Mouse (Mus musculus): ENCODE results near the gene Tlx3. TPM values are rescaled to one million over a fixed set of nuclear protein-coding genes. Genes with fewer than 3 reads are reported as not detected.

Gene Tlx3
- total RNA-seq, 2 experiments from 2014 or later, result not detected

DNA sequence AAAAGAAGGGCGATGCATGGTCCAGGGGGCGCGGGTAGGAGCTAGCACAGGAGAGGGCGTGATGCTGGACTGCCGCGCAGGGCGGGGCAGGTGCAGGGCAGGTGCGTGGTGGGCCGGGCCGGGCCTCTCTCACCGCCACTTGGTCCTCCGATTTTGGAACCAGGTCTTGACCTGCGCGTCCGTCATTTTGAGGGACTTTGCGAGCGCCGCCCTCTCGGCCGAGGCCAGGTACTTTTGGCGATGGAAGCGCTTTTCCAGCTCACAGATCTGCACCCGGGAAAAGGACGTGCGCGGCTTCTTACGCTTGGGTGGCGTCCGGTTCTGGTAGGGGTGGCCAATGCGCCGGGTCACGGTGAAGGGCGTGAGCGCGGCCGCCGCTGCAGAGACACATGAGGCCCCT, 1.1 kb downstream of the Tlx3 start:
- Histone ChIP-seq H3K27ac (no peak overlapping the region), H3K4me3 (no peak overlapping the region)

GRCm38 (mm10) chr11:33201626-33202010, 1.8 kb downstream of the Tlx3 start:
- H3K4me3 ChIP-seq, result no peak overlapping the region
- H3K27ac ChIP-seq, result no peak overlapping the region
- DNase-seq (ENCODE audit: low spot score in 2 of 2), result no peak
- TF ChIP-seq CTCF (conservative IDR thresholded peaks at IDR 0.05), result no peak

More for the DNA sequence above, 1.1 kb downstream of the Tlx3 start:
- no peak for DNase-seq (ENCODE audit: low spot score in 2 of 2)
- TF ChIP-seq CTCF (conservative IDR thresholded peaks at IDR 0.05), result peak; percentile 38

- H3K4me3 ChIP-seq, result no peak overlapping the region
- no peak for DNase-seq (ENCODE audit: low spot score in 2 of 2)
- TF ChIP-seq CTCF (conservative IDR thresholded peaks at IDR 0.05), result no peak
- no peak overlapping the region for H3K27ac ChIP-seq
Observed at GRCm38 (mm10) chr11:33200764-33201625, 2.4 kb downstream of the Tlx3 start.

DNA sequence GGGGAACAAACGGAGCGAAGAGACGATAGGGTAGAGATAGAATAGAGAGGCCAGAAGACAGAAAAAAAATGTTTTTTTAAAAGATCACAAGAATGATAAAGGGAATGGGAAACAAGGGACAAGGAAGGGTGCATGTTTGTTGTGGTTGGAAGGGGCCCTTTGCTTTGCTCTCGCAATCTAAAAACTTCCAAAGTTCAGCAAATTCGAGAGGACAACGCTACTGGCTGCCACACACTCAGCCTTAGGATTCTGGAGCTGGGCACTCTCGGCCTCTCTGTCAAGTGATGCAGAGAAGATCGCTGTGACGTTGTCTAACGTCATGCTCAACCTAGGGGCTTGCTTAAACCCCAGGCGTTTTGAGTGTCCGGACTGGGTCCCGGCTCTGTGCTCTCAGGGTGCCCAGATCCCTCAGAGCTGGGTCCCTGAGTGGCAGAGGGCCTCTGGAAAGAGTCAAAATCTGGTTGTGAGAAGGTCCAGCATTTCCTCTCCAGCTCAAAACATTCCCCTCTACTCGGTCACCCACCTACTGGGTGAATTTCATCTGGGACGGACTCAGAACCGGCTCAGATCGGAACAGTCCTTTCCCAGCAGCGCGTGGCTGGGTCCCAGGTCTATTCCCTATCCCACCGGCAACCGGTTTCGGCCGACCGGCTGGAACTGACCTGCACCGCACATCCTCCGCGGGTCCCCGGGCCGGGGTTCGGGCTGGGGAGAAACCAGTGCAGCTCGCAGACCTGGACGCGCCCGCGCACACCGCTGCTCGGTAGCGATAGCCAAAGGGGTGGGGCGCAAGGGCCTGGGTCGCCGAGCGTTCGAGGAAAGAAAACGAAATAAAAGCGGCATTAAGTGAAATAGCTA, 3.3 kb downstream of the Tlx3 start:
- TF ChIP-seq CTCF (conservative IDR thresholded peaks at IDR 0.05), result no peak
- Histone ChIP-seq H3K27ac (no peak overlapping the region), H3K4me3 (no peak overlapping the region)
- DNase-seq (ENCODE audit: low spot score in 2 of 2), result no peak

DNA sequence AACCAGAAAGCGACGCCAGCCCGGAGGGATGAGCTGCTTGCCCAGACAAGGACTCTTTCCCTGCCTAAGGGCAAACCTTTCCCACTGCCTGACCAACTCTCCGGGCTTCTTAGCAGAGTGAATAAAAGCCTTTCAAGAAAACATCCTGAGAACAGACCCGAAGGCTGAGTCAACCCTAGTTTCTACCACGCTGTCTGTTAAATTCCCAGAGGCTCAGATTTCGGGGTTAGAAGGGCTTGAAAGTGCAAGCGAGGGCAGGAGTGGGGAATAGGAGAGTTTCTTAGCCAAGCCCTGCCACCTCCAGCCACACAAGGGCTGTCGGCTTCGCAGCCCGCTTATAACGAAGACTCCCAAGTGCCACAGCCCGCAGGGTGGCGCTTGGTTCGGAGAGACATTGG, 4.3 kb downstream of the Tlx3 start:
- Histone ChIP-seq H3K4me3 (no peak overlapping the region), H3K27ac (no peak overlapping the region)
- DNase-seq (ENCODE audit: low spot score in 2 of 2), result no peak
- TF ChIP-seq CTCF (conservative IDR thresholded peaks at IDR 0.05), result no peak

GRCm38 (mm10) chr11:33198351-33199116, 4.9 kb downstream of the Tlx3 start:
- H3K4me3 ChIP-seq, result no peak overlapping the region
- no peak overlapping the region for H3K27ac ChIP-seq
- no peak for DNase-seq (ENCODE audit: low spot score in 2 of 2)
- no peak for TF ChIP-seq CTCF (conservative IDR thresholded peaks at IDR 0.05)

DNA sequence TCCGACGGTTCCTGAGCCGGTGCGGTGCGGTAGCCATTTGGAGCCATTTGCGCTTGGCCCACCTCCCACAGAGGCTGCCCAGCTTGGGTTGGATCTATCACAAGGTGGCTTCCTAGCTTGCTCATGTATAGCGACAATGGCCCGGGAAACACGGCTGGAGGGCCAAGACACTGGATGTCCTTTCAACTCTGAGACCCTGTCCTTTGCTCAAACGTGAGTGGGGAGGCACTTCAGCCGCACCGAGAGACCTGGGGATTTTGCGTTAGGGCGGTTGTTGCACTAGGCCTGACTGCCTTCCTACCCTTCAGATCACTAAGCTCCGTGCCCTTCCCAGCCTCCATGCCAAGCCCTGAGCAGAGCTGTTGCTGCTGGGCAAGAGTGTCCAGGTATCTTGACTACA, 5.7 kb downstream of the Tlx3 start:
- DNase-seq (ENCODE audit: low spot score in 2 of 2), result no peak
- Histone ChIP-seq H3K27ac (no peak overlapping the region), H3K4me3 (no peak overlapping the region)
- no peak for TF ChIP-seq CTCF (conservative IDR thresholded peaks at IDR 0.05)

- no peak for DNase-seq (ENCODE audit: low spot score in 2 of 2)
- no peak for TF ChIP-seq CTCF (conservative IDR thresholded peaks at IDR 0.05)
- no peak overlapping the region for H3K27ac ChIP-seq
- no peak overlapping the region for H3K4me3 ChIP-seq
Observed at GRCm38 (mm10) chr11:33197133-33197514, 6.3 kb downstream of the Tlx3 start.

DNA sequence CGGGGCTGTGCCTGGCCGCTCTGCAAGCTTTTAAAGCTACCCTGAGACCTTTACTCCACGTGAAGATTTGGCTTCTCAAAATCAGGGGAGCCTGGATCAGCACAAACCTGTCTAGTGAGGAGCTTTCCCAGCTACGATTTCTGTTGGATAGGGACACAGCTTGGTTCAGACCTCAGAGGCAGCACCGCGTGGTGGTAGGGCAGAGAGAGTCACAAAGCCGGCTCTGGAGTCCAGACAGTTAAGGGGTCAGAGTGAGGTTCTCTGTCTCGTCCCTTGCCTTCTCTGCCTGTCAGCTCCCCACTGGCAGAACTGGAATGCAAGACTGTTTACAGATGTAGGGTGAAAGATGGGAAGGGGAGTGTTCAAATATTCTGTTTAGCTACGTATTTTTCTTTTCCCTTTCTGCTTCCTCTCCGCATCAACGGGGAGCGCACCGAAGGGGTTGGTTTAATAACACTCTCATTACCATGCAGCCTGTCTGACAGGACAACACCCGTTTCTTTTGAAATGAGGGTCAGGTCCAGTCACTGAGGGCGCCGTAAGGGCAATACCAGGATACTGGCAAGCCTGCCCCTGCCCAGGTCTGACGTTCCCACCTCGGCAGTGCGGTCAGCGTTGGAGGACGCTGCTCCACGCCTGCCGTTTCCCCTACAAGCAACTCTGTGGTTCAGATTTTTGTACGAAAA, 6.8 kb downstream of the Tlx3 start:
- no peak overlapping the region for H3K4me3 ChIP-seq
- no peak for TF ChIP-seq CTCF (conservative IDR thresholded peaks at IDR 0.05)
- no peak for DNase-seq (ENCODE audit: low spot score in 2 of 2)
- H3K27ac ChIP-seq, result no peak overlapping the region

DNA sequence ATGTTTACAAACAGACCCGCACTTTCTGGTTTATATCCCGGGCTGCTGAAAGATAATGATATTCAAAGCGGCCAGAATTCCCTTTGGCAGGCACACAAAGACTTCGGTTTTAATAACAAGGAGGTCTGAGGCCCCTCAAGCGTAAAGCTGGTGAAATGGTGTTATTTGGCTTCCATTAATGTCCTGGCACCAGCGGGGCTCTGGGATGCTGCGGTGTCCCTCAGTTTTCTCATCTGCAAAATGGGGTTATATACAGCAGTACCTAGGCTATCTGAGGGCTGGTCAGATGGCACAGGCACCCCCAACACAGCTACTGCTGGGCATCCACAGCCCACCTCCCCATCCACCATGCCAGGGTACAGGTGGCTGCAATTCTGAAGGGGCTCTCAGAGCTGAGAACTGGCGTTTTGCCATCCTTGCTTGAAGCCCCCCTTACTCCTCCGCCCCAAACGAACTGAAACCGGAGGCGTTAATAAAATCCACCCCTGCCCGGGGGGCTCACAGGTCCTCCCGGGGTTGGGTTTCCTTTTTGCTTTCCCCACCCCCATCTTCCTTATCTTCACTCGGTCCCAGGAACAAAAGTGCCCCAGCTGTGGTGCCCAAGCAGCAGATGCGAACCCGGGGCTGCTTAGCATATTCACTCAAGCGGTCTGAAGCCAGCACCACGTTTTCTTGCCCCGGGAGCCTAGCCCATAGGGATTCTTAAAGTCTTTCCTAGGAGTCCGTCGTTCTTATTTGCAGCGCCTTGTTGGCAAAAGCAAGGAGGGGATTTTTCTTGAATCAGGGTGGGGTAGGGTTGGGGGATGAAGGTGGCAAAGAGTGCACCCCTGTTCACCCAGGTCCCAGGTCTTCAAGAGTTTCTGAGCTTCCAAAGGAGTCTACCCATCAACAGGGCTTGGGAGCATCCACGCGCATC, 7.6 kb downstream of the Tlx3 start:
- no peak overlapping the region for H3K4me3 ChIP-seq
- TF ChIP-seq CTCF (conservative IDR thresholded peaks at IDR 0.05), result no peak
- DNase-seq (ENCODE audit: low spot score in 2 of 2), result no peak
- H3K27ac ChIP-seq, result no peak overlapping the region

- H3K4me3 ChIP-seq, result no peak overlapping the region
- TF ChIP-seq CTCF (conservative IDR thresholded peaks at IDR 0.05), result no peak
- no peak for DNase-seq (ENCODE audit: low spot score in 2 of 2)
- H3K27ac ChIP-seq, result no peak overlapping the region
Observed at GRCm38 (mm10) chr11:33195061-33195460, 8.3 kb downstream of the Tlx3 start.

Measured in layer of hippocampus, adult 2 months (tissue).